Mouse (Mus musculus): Measurements from ENCODE around the gene Fras1. TPM values are rescaled to one million over a fixed set of nuclear protein-coding genes. Genes with fewer than 3 reads are reported as not detected.

The Fras1 gene
- total and polyA plus RNA-seq, 3 experiments, result 0.02 to 0.23 (median 0.11) TPM

GRCm38 (mm10) chr5:96502400-96502799 lies 128.6 kb downstream of the Fras1 start:
- Histone ChIP-seq H3K9me3 (replicated peaks) (no peaks in the 10 kb centered on the region), H3K4me1 (ENCODE audit: insufficient read depth, low read depth, low read length) (no peaks in the 10 kb centered on the region), H3K36me3 (replicated peaks) (no peaks in the 10 kb centered on the region), H3K4me3 (ENCODE audit: low read depth, low read length) (no peak overlapping the region), H3K27me3 (ENCODE audit: insufficient read depth, low read length) (no peaks in the 10 kb centered on the region)
- no peak for ATAC-seq (ENCODE audit: extremely low read depth, insufficient number of reproducible peaks, low FRiP score, poor library complexity, severe bottlenecking)
- DNase-seq (ENCODE audit: low spot score), result no peak
- TF ChIP-seq GATA1 (IDR thresholded peaks at IDR 0.05; ENCODE audit: borderline replicate concordance, low read length) (no peak), GATA2 (IDR thresholded peaks at IDR 0.05; ENCODE audit: borderline replicate concordance, low read depth, low read length) (no peak), TAL1 (conservative IDR thresholded peaks at IDR 0.05; ENCODE audit: low read depth, low read length) (no peak)

- no peak for ATAC-seq (ENCODE audit: extremely low read depth, insufficient number of reproducible peaks, low FRiP score, poor library complexity, severe bottlenecking)
- TF ChIP-seq GATA2 (IDR thresholded peaks at IDR 0.05; ENCODE audit: borderline replicate concordance, low read depth, low read length), result no peak
- TF ChIP-seq CTCF (IDR thresholded peaks at IDR 0.05; ENCODE audit: low read depth, low read length), result no peak
- no peak for TF ChIP-seq POLR2AphosphoS5 (IDR thresholded peaks at IDR 0.05; ENCODE audit: insufficient replicate concordance, low read depth, low read length)
- TF ChIP-seq TAL1 (conservative IDR thresholded peaks at IDR 0.05; ENCODE audit: low read depth, low read length), result no peak
- no peak for TF ChIP-seq GATA1 (IDR thresholded peaks at IDR 0.05; ENCODE audit: borderline replicate concordance, low read length)
Observed at GRCm38 (mm10) chr5:96511005-96511404, 137.2 kb downstream of the Fras1 start.

GRCm38 (mm10) chr5:96513327-96513726 lies 139.6 kb downstream of the Fras1 start:
- H3K4me1 ChIP-seq (ENCODE audit: insufficient read depth, low read depth, low read length), result no peaks in the 10 kb centered on the region
- no peaks in the 10 kb centered on the region for H3K27me3 ChIP-seq (ENCODE audit: insufficient read depth, low read length)
- H3K9me3 ChIP-seq (replicated peaks), result no peaks in the 10 kb centered on the region
- ATAC-seq (ENCODE audit: extremely low read depth, insufficient number of reproducible peaks, low FRiP score, poor library complexity, severe bottlenecking), result no peak
- no peak for DNase-seq (ENCODE audit: low spot score)
- H3K36me3 ChIP-seq (replicated peaks), result no peaks in the 10 kb centered on the region
- no peak for TF ChIP-seq GATA1 (IDR thresholded peaks at IDR 0.05; ENCODE audit: borderline replicate concordance, low read length)
- TF ChIP-seq GATA2 (IDR thresholded peaks at IDR 0.05; ENCODE audit: borderline replicate concordance, low read depth, low read length), result no peak
- no peak for TF ChIP-seq POLR2AphosphoS5 (IDR thresholded peaks at IDR 0.05; ENCODE audit: insufficient replicate concordance, low read depth, low read length)
- TF ChIP-seq CTCF (IDR thresholded peaks at IDR 0.05; ENCODE audit: low read depth, low read length), result no peak
- no peak for TF ChIP-seq TAL1 (conservative IDR thresholded peaks at IDR 0.05; ENCODE audit: low read depth, low read length)
- no peak overlapping the region for H3K4me3 ChIP-seq (ENCODE audit: low read depth, low read length)

More at GRCm38 (mm10) chr5:96511005-96511404, 137.2 kb downstream of the Fras1 start:
- Histone ChIP-seq H3K27me3 (ENCODE audit: insufficient read depth, low read length) (no peaks in the 10 kb centered on the region), H3K36me3 (replicated peaks) (no peaks in the 10 kb centered on the region), H3K4me1 (ENCODE audit: insufficient read depth, low read depth, low read length) (no peaks in the 10 kb centered on the region), H3K4me3 (ENCODE audit: low read depth, low read length) (no peak overlapping the region), H3K9me3 (replicated peaks) (no peaks in the 10 kb centered on the region)
- no peak for DNase-seq (ENCODE audit: low spot score)

GRCm38 (mm10) chr5:96515860-96516311 lies 142.1 kb downstream of the Fras1 start:
- Histone ChIP-seq H3K27me3 (ENCODE audit: insufficient read depth, low read length) (peaks cover 3% of the 10 kb centered on the region; the same call in 1 of the 2 replicates), H3K4me3 (ENCODE audit: low read depth, low read length) (no peak overlapping the region), H3K9me3 (replicated peaks) (no peaks in the 10 kb centered on the region), H3K36me3 (replicated peaks) (no peaks in the 10 kb centered on the region), H3K4me1 (ENCODE audit: insufficient read depth, low read depth, low read length) (no peaks in the 10 kb centered on the region)
- ATAC-seq (ENCODE audit: extremely low read depth, insufficient number of reproducible peaks, low FRiP score, poor library complexity, severe bottlenecking) (no peak), DNase-seq (ENCODE audit: low spot score) (no peak)
- no peak for TF ChIP-seq GATA2 (IDR thresholded peaks at IDR 0.05; ENCODE audit: borderline replicate concordance, low read depth, low read length)
- TF ChIP-seq GATA1 (IDR thresholded peaks at IDR 0.05; ENCODE audit: borderline replicate concordance, low read length), result no peak
- no peak for TF ChIP-seq TAL1 (conservative IDR thresholded peaks at IDR 0.05; ENCODE audit: low read depth, low read length)
- no peak for TF ChIP-seq CTCF (IDR thresholded peaks at IDR 0.05; ENCODE audit: low read depth, low read length)
- TF ChIP-seq POLR2AphosphoS5 (IDR thresholded peaks at IDR 0.05; ENCODE audit: insufficient replicate concordance, low read depth, low read length), result no peak

GRCm38 (mm10) chr5:96516329-96516728 lies 142.6 kb downstream of the Fras1 start:
- Histone ChIP-seq H3K36me3 (replicated peaks) (no peaks in the 10 kb centered on the region), H3K4me1 (ENCODE audit: insufficient read depth, low read depth, low read length) (no peaks in the 10 kb centered on the region), H3K27me3 (ENCODE audit: insufficient read depth, low read length) (peaks cover 3% of the 10 kb centered on the region; the same call in 1 of the 2 replicates), H3K4me3 (ENCODE audit: low read depth, low read length) (no peak overlapping the region), H3K9me3 (replicated peaks) (no peaks in the 10 kb centered on the region)
- TF ChIP-seq TAL1 (conservative IDR thresholded peaks at IDR 0.05; ENCODE audit: low read depth, low read length), result no peak
- no peak for TF ChIP-seq CTCF (IDR thresholded peaks at IDR 0.05; ENCODE audit: low read depth, low read length)
- no peak for TF ChIP-seq GATA1 (IDR thresholded peaks at IDR 0.05; ENCODE audit: borderline replicate concordance, low read length)
- TF ChIP-seq POLR2AphosphoS5 (IDR thresholded peaks at IDR 0.05; ENCODE audit: insufficient replicate concordance, low read depth, low read length), result no peak
- no peak for TF ChIP-seq GATA2 (IDR thresholded peaks at IDR 0.05; ENCODE audit: borderline replicate concordance, low read depth, low read length)
- DNase-seq (ENCODE audit: low spot score) (no peak), ATAC-seq (ENCODE audit: extremely low read depth, insufficient number of reproducible peaks, low FRiP score, poor library complexity, severe bottlenecking) (no peak)

- Histone ChIP-seq H3K27me3 (ENCODE audit: insufficient read depth, low read length) (peaks cover 3% of the 10 kb centered on the region; the same call in 1 of the 2 replicates), H3K9me3 (replicated peaks) (no peaks in the 10 kb centered on the region), H3K36me3 (replicated peaks) (no peaks in the 10 kb centered on the region), H3K4me1 (ENCODE audit: insufficient read depth, low read depth, low read length) (no peaks in the 10 kb centered on the region), H3K4me3 (ENCODE audit: low read depth, low read length) (no peak overlapping the region)
- TF ChIP-seq GATA2 (IDR thresholded peaks at IDR 0.05; ENCODE audit: borderline replicate concordance, low read depth, low read length) (no peak), TAL1 (conservative IDR thresholded peaks at IDR 0.05; ENCODE audit: low read depth, low read length) (no peak), CTCF (IDR thresholded peaks at IDR 0.05; ENCODE audit: low read depth, low read length) (no peak), POLR2AphosphoS5 (IDR thresholded peaks at IDR 0.05; ENCODE audit: insufficient replicate concordance, low read depth, low read length) (no peak), GATA1 (IDR thresholded peaks at IDR 0.05; ENCODE audit: borderline replicate concordance, low read length) (no peak)
- DNase-seq (ENCODE audit: low spot score) (no peak), ATAC-seq (ENCODE audit: extremely low read depth, insufficient number of reproducible peaks, low FRiP score, poor library complexity, severe bottlenecking) (no peak)
Observed at GRCm38 (mm10) chr5:96521541-96521940, 147.8 kb downstream of the Fras1 start.

Measured in G1E (cell line).